Mouse (Mus musculus): ENCODE data around the gene Spg7. TPM values are rescaled to one million over a fixed set of nuclear protein-coding genes. Genes with fewer than 3 reads are reported as not detected.

Gene Spg7
- total RNA-seq, 1 experiment from 2014 or later, result 76.3 TPM

DNA sequence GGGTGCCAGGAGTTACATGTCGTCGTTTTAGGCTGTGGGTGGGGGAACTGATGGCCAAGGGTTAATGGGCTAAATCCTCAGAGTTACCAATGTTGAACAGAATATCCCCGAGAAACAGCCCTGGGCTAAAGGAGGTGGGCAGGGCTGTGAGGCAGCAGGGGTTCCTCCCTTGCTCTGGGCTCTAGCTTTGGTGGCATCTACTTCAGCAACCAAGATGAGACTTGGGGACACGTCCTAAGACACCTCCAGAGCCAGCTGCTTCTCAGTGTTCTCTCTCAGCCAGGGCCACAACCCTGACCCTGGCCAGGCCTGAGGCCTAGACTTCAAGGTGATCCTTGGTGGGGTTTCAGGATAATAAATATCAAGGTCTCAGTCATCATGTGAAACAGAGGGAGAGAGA, 76.0 kb downstream of the Spg7 start:
- no peak for ATAC-seq (replicated peaks in 1 of 2; ENCODE audit: insufficient read depth in 1 of 2, low FRiP score in 2 of 2, low TSS enrichment in 1 of 2, low read depth in 1 of 2, poor library complexity in 2 of 2, severe bottlenecking in 2 of 2)

DNA sequence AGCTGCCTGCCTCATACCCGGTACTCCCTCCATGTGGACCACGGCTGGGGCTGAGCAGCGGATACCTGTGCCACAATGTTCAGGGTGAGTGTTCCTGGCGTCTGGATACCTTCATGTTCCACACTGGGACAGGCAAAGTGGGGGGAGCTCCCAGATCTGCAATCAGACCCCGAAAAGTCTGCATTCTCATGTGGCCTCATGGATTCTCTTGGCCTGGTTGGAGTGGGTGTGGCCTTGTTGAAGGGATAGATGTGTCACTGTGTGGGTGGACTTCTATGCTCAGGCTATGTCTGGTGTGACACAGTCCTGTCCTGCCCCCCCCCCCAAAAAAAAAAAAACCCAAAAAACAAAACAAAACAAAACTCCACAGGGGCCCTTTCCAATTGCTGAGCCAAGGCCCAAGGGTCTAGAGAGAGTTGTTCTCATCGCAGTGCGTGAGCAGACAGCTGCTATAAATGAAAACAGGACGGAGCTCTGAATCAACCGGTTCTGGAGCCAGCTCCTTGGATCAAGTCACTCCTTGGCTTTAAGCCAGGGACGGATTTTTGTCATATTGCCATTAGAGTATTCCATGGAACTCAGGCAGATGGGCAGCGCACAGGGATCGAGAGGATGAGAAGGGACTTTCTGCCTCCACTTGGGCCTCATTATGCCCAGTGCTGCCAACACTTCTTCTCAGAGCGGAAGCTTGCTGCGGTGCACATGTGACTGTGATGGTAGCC, 79.2 kb downstream of the Spg7 start:
- ATAC-seq (replicated peaks in 1 of 2; ENCODE audit: insufficient read depth in 1 of 2, low FRiP score in 2 of 2, low TSS enrichment in 1 of 2, low read depth in 1 of 2, poor library complexity in 2 of 2, severe bottlenecking in 2 of 2), result no peak

DNA sequence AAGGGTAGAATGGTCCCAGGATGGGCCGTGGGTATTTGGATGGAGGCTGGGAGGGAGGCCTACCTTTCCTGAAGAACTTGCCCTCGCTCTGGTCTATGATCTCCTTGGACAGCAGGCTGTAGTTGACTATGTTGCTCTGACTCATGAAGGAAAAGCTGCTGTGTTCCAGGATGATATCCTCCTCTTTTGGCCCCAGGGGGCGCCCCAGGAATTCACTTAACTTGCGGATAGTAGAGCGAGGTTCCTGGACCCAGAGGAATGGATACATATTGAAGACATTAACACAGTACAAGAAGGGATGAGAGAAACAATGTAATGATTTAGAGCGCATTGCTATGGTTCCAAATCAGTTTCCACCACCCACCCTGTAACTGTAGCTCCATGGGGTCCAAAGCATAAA, 82.5 kb downstream of the Spg7 start:
- ATAC-seq (replicated peaks in 1 of 2; ENCODE audit: insufficient read depth in 1 of 2, low FRiP score in 2 of 2, low TSS enrichment in 1 of 2, low read depth in 1 of 2, poor library complexity in 2 of 2, severe bottlenecking in 2 of 2), result no peak

DNA sequence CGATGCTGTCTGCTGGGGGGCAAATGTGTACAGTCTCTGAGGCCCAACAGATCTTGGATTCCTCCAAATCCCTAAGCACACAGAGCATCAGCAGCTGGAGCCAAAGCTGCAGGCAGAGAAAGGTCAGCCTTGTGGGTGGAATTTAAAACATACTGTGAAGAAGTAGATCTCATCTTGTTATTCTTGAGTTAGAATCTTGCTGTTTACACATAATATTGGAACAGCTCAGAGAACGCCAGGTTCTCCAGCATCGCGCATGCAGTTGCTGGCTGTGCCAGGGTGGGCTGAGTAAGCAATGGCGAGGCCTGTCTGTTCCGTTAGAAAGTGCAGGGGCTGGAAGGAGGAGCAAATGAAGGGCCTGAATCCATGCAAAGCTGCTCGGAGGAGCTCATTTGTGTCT, 83.6 kb downstream of the Spg7 start:
- ATAC-seq (replicated peaks in 1 of 2; ENCODE audit: insufficient read depth in 1 of 2, low FRiP score in 2 of 2, low TSS enrichment in 1 of 2, low read depth in 1 of 2, poor library complexity in 2 of 2, severe bottlenecking in 2 of 2), result no peak

Other genes starting within 250 kb of the Spg7 start
- not detected in 2 replicates for gene Cdh15, start 215.0 kb upstream of the Spg7 start, total RNA-seq (2017)
- 99.2 and 109 TPM in 2 replicates for gene Ankrd11, start 20.7 kb upstream of the Spg7 start, total RNA-seq (2017)
- gene Rpl13, start 39.4 kb downstream of the Spg7 start, total RNA-seq (2017), result 2,996 and 3,898 TPM in 2 replicates
- gene Cpne7, start 54.4 kb downstream of the Spg7 start, total RNA-seq (2017), result 0.60 TPM in 1 of 2 replicates, not detected in the other
- gene Sult5a1, start 95.4 kb downstream of the Spg7 start, total RNA-seq (2017), result not detected in 2 replicates
- not detected in 2 replicates for gene Dpep1, start 123.3 kb downstream of the Spg7 start, total RNA-seq (2017)
- 18.1 and 52.8 TPM in 2 replicates for gene Chmp1a, start 149.8 kb downstream of the Spg7 start, total RNA-seq (2017)
- 1.5 TPM in 1 of 2 replicates, not detected in the other for gene Spata33, start 149.9 kb downstream of the Spg7 start, total RNA-seq (2017)
- gene Cdk10, start 161.9 kb downstream of the Spg7 start, total RNA-seq (2017), result 32.6 and 39.1 TPM in 2 replicates
- 1.2 and 2.5 TPM in 2 replicates for gene Spata2l, start 173.3 kb downstream of the Spg7 start, total RNA-seq (2017)
- 10.5 and 12.8 TPM in 2 replicates for gene Zfp276, start 191.3 kb downstream of the Spg7 start, total RNA-seq (2017)
- 18.8 and 24.6 TPM in 2 replicates for gene Vps9d1, start 191.4 kb downstream of the Spg7 start, total RNA-seq (2017)